Mouse (Mus musculus) liver, adult 2 months (tissue): ENCODE data around the gene Chn2. TPM values are rescaled to one million over a fixed set of nuclear protein-coding genes. Genes with fewer than 3 reads are reported as not detected.

Experiments used
- DNase-seq: peaks from one replicate; pipeline ENCODE4 v3.0.0-alpha.2; 2011; ENCODE audit warnings: low read depth, low spot score; ENCODE audit errors: extremely low read depth
- H3K27ac ChIP-seq: fragments of 200-500 bp; replicated peaks from 2 replicates; pipeline ENCODE4 v1.5.1; 2012; ENCODE audit warnings: low read depth, mild to moderate bottlenecking, control low read depth, inconsistent platforms, low read length; ENCODE audit not compliant: insufficient read depth
- H3K27me3 ChIP-seq: fragments of 200-500 bp; 2 replicates; pipeline ENCODE4 v1.6.1; 2012; ENCODE audit warnings: mild to moderate bottlenecking, moderate library complexity, low read length, inconsistent platforms; ENCODE audit not compliant: control insufficient read depth, insufficient read depth
- H3K36me3 ChIP-seq: fragments of 200-500 bp; 2 replicates; pipeline ENCODE4 v1.6.1; 2012; ENCODE audit warnings: low read length, inconsistent platforms; ENCODE audit not compliant: control insufficient read depth, insufficient read depth
- H3K4me1 ChIP-seq: fragments of 200-500 bp; 2 replicates; pipeline ENCODE4 v1.6.1; 2011; ENCODE audit warnings: low read length; ENCODE audit not compliant: control insufficient read depth, insufficient read depth
- H3K4me3 ChIP-seq: fragments of 200-500 bp; 2 replicates; pipeline ENCODE4 v1.5.1; 2011; ENCODE audit warnings: low read depth, mild to moderate bottlenecking, control low read depth, low read length, moderate library complexity; ENCODE audit not compliant: insufficient read depth
- H3K79me2 ChIP-seq: fragments of 200-500 bp; 2 replicates; pipeline ENCODE4 v1.6.1; 2012; ENCODE audit warnings: inconsistent platforms, mild to moderate bottlenecking, low read length, moderate library complexity; ENCODE audit not compliant: control insufficient read depth, insufficient read depth
- H3K9ac ChIP-seq: fragments of 200-500 bp; 2 replicates; pipeline ENCODE4 v1.6.1; 2012; ENCODE audit warnings: low read depth, mild to moderate bottlenecking, control low read depth, inconsistent platforms, low read length
- CTCF ChIP-seq: fragments of 200-500 bp; IDR thresholded peaks from 2 replicates; pipeline ENCODE4 v1.5.1; 2011; ENCODE audit warnings: low read depth, low read length, control low read depth
- POLR2A ChIP-seq: fragments of 200-500 bp; IDR thresholded peaks from 2 replicates; pipeline ENCODE4 v1.6.1; 2011; ENCODE audit warnings: low read length, control low read depth; ENCODE audit not compliant: insufficient read depth; ENCODE audit errors: extremely low read depth
- WGBS: fragments of 180-500 bp; shearing (Covaris S2); methylation state at CpG from one replicate; pipeline ENCODE4 v1.1.7; 2018; 5-methylcytosine and 5-hydroxymethylcytosine counted together
- polyA plus RNA-seq: library from polyadenylated mRNA; depleted of rRNA; stranded (reverse); fragments of >200 nt; gene quantifications from 2 replicates; pipeline ENCODE4 v1.2.3, GENCODE M21; 2012
- total RNA-seq: library from RNA; depleted of rRNA; stranded (reverse); fragments of >200 nt; gene quantifications from 2 replicates; pipeline ENCODE4 v1.2.3, GENCODE M21; 2014

The Chn2 gene
- total and polyA plus RNA-seq, 2 experiments: 37.3 to 46.2 TPM

- 20% methylated on average over 10 of the region's 10 CpGs for WGBS
- Histone ChIP-seq H3K27ac (peak overlapping the region; percentile 20; the same call in 1 of the 2 replicates), H3K79me2 (peaks cover 5% of the 10 kb centered on the region; the same call in 1 of the 2 replicates), H3K4me1 (peaks cover 24% of the 10 kb centered on the region; the same call in 1 of the 2 replicates), H3K4me3 (peak overlapping the region; percentile 77), H3K9ac (peak overlapping the region; percentile 87), H3K27me3 (no peaks in the 10 kb centered on the region), H3K36me3 (no peaks in the 10 kb centered on the region)
- DNase-seq: no peak
- TF ChIP-seq CTCF (no peak), POLR2A (no peak)
Measured at GRCm38 (mm10) chr6:54038866-54039265, 488 bp upstream of the Chn2 start.

- Histone ChIP-seq H3K36me3 (no peaks in the 10 kb centered on the region), H3K79me2 (peaks cover 5% of the 10 kb centered on the region; the same call in 1 of the 2 replicates), H3K4me1 (peaks cover 22% of the 10 kb centered on the region; the same call in 1 of the 2 replicates), H3K27me3 (no peaks in the 10 kb centered on the region), H3K4me3 (peak overlapping the region; percentile 77), H3K9ac (peak overlapping the region; percentile 87), H3K27ac (peak overlapping the region; percentile 89)
- DNase-seq: peak; percentile 65
- WGBS: under 1% methylated on average over 60 of the region's 62 CpGs
- peak; percentile 90 for TF ChIP-seq POLR2A
- TF ChIP-seq CTCF: no peak
Measured at GRCm38 (mm10) chr6:54039805-54040447, 572 bp downstream of the Chn2 start.

- TF ChIP-seq CTCF: no peak
- no peak for TF ChIP-seq POLR2A
- H3K27ac ChIP-seq: peak overlapping the region; percentile 89
- H3K27me3 ChIP-seq: no peaks in the 10 kb centered on the region
- no peaks in the 10 kb centered on the region for H3K36me3 ChIP-seq
- peak overlapping the region; percentile 77 for H3K4me3 ChIP-seq
- 20% methylated on average over 9 of the region's 9 CpGs for WGBS
- no peak for DNase-seq
- peaks cover 5% of the 10 kb centered on the region; the same call in 1 of the 2 replicates for H3K79me2 ChIP-seq
- peaks cover 20% of the 10 kb centered on the region; the same call in 1 of the 2 replicates for H3K4me1 ChIP-seq
- H3K9ac ChIP-seq: peak overlapping the region; percentile 87
Measured at GRCm38 (mm10) chr6:54040448-54040844, 1.1 kb downstream of the Chn2 start.

- Histone ChIP-seq H3K36me3 (no peaks in the 10 kb centered on the region), H3K27ac (no peak overlapping the region), H3K79me2 (peaks cover 5% of the 10 kb centered on the region; the same call in 1 of the 2 replicates), H3K4me1 (peaks cover 19% of the 10 kb centered on the region; the same call in 1 of the 2 replicates), H3K9ac (no peak overlapping the region), H3K4me3 (no peak overlapping the region), H3K27me3 (no peaks in the 10 kb centered on the region)
- TF ChIP-seq CTCF: no peak
- TF ChIP-seq POLR2A: no peak
- 49% methylated on average over 13 of the region's 13 CpGs for WGBS
- DNase-seq: no peak
Measured at GRCm38 (mm10) chr6:54041386-54042043, 2.2 kb downstream of the Chn2 start.

GRCm38 (mm10) chr6:54042142-54042541, 2.8 kb downstream of the Chn2 start:
- no peak for TF ChIP-seq POLR2A
- H3K9ac ChIP-seq: no peak overlapping the region
- DNase-seq: peak; percentile 68
- H3K79me2 ChIP-seq: peaks cover 5% of the 10 kb centered on the region; the same call in 1 of the 2 replicates
- 23% methylated on average over 1 of the region's 1 CpGs for WGBS
- no peak overlapping the region for H3K4me3 ChIP-seq
- H3K27me3 ChIP-seq: no peaks in the 10 kb centered on the region
- no peaks in the 10 kb centered on the region for H3K36me3 ChIP-seq
- H3K27ac ChIP-seq: no peak overlapping the region
- peaks cover 25% of the 10 kb centered on the region for H3K4me1 ChIP-seq

- H3K4me3 ChIP-seq: no peak overlapping the region
- peaks cover 30% of the 10 kb centered on the region for H3K4me1 ChIP-seq
- no peaks in the 10 kb centered on the region for H3K27me3 ChIP-seq
- H3K27ac ChIP-seq: no peak overlapping the region
- no peak overlapping the region for H3K9ac ChIP-seq
- TF ChIP-seq POLR2A: no peak
- TF ChIP-seq CTCF: no peak
- H3K36me3 ChIP-seq: no peaks in the 10 kb centered on the region
- DNase-seq: no peak
- 73% methylated on average over 5 of the region's 5 CpGs for whole genome bisulfite sequencing
- H3K79me2 ChIP-seq: peaks cover 5% of the 10 kb centered on the region; the same call in 1 of the 2 replicates
Measured at GRCm38 (mm10) chr6:54043536-54043935, 4.2 kb downstream of the Chn2 start.
